Mouse (Mus musculus) kidney, embryonic 15.5 days (tissue): ENCODE results near the gene Bach1. TPM values are rescaled to one million over a fixed set of nuclear protein-coding genes. Genes with fewer than 3 reads are reported as not detected.

Experiments
- polyA plus RNA-seq: library from polyadenylated mRNA; unstranded; fragments of >200 nt; fragmentation: Nextera tagmentation; extraction: Ambion mirVana; gene quantifications from 2 replicates; pipeline ENCODE4 v1.2.1, GENCODE M21; 2015

Gene Bach1
- polyA plus RNA-seq, 1 experiment from 2014 or later = 13.6 TPM

Other genes starting within 250 kb of the Bach1 start
- 37.8 and 46.1 TPM in 2 replicates for gene Usp16, start 244.2 kb upstream of the Bach1 start, polyA plus RNA-seq
- gene Cct8, start 203.1 kb upstream of the Bach1 start, polyA plus RNA-seq = 479 and 502 TPM in 2 replicates
- 2.2 and 2.4 TPM in 2 replicates for gene Map3k7cl, start 145.6 kb upstream of the Bach1 start, polyA plus RNA-seq